Mouse (Mus musculus) ES-E14 (cell line): ENCODE data around the gene Snrpf. TPM values are rescaled to one million over a fixed set of nuclear protein-coding genes. Genes with fewer than 3 reads are reported as not detected.
"Not testable (repeated sequence)": the region's sequence is repeated elsewhere in the genome, so short reads cannot be mapped to it uniquely, and the experiment has no call there.

Source experiments
- DNase-seq: peaks from one replicate; pipeline ENCODE4 v3.0.0-alpha.2; 2013; ENCODE audit warnings: low read depth, low spot score
- H3K27ac ChIP-seq: 2 replicates; pipeline ENCODE4 v1.5.1; 2012; ENCODE audit warnings: low read depth, mild to moderate bottlenecking, low read length, moderate library complexity, mixed read lengths; ENCODE audit not compliant: poor library complexity, insufficient read depth, severe bottlenecking
- H3K36me3 ChIP-seq: 2 replicates; pipeline ENCODE4 v1.6.1; 2012; ENCODE audit warnings: mild to moderate bottlenecking, low read length, moderate library complexity, mixed read lengths; ENCODE audit not compliant: control insufficient read depth, poor library complexity, insufficient read depth, severe bottlenecking
- H3K4me1 ChIP-seq, 2 experiments: fragments of 150-350 bp in 1 of 2; sonication (generic) in 1 of 2; 2 replicates each; pipeline ENCODE4 v1.6.1; 2012; ENCODE audit warnings: low read length in 2 of 2, mild to moderate bottlenecking in 1 of 2, mixed read lengths in 1 of 2; ENCODE audit not compliant: control insufficient read depth in 2 of 2, insufficient read depth in 2 of 2, poor library complexity in 1 of 2
- H3K4me3 ChIP-seq, 2 experiments: fragments of 150-350 bp in 1 of 2; sonication (generic) in 1 of 2; 2 replicates each; pipeline ENCODE4 v1.5.1; 2012; ENCODE audit warnings: low read length in 2 of 2, low read depth in 1 of 2, mild to moderate bottlenecking in 1 of 2, mixed read lengths in 1 of 2; ENCODE audit not compliant: insufficient read depth in 1 of 2, poor library complexity in 1 of 2, severe bottlenecking in 1 of 2
- H3K9ac ChIP-seq: 2 replicates; pipeline ENCODE4 v1.6.1; 2012; ENCODE audit warnings: low read depth, mild to moderate bottlenecking, low read length, mixed read lengths; ENCODE audit not compliant: poor library complexity, insufficient read depth, severe bottlenecking
- H3K9me3 ChIP-seq: fragments of 150-350 bp; sonication (generic); 2 replicates; pipeline ENCODE4 v1.6.1; 2012; ENCODE audit warnings: low read depth, mild to moderate bottlenecking, low read length; ENCODE audit not compliant: control insufficient read depth, insufficient read depth
- CHD2 ChIP-seq: IDR thresholded peaks from 2 replicates; pipeline ENCODE4 v1.6.1; 2014; ENCODE audit warnings: mild to moderate bottlenecking, low read depth, low read length, inconsistent platforms
- HCFC1 ChIP-seq: IDR thresholded peaks from 2 replicates; pipeline ENCODE4 v1.6.1; 2012; ENCODE audit warnings: low read length, inconsistent platforms, borderline replicate concordance; ENCODE audit not compliant: insufficient read depth
- MAFK ChIP-seq: IDR thresholded peaks from 2 replicates; pipeline ENCODE4 v1.6.1; 2014; ENCODE audit warnings: mild to moderate bottlenecking, low read depth, low read length, inconsistent platforms; ENCODE audit not compliant: insufficient read depth
- ZC3H11A ChIP-seq: IDR thresholded peaks from 2 replicates; pipeline ENCODE4 v1.6.1; 2012; ENCODE audit warnings: low read depth, mild to moderate bottlenecking, inconsistent platforms, low read length, borderline replicate concordance
- ZNF384 ChIP-seq: IDR thresholded peaks from 2 replicates; pipeline ENCODE4 v1.6.1; 2012; ENCODE audit warnings: low read depth, low read length, inconsistent platforms
- in situ Hi-C, 2 experiments: fragments of 600-800 bp; cut with MboI; formaldehyde crosslinking; loops; one replicate each; pipeline ENCODE4 v1.15.1; 2025; ENCODE audit warnings: low sequenced_read_pairs in 2 of 2, inconsistent platforms in 1 of 2; ENCODE audit not compliant: unreplicated experiment in 2 of 2
- total RNA-seq: library from RNA; depleted of rRNA; stranded (reverse); fragments of 300-350 nt; gene quantifications from 2 replicates; pipeline ENCODE4 v1.2.3, GENCODE M21; 2012

The Snrpf gene
- total RNA-seq, 1 experiment: 103 TPM

- Histone ChIP-seq H3K9ac (no peak overlapping the region), H3K4me1 (peaks cover 0 to 2% of the 10 kb centered on the region in 2 experiments; a peak in 1 of 4 replicates), H3K9me3 (no peaks in the 10 kb centered on the region), H3K27ac (no peak overlapping the region), H3K36me3 (no peaks in the 10 kb centered on the region), H3K4me3 (no peak overlapping the region)
- in situ Hi-C loops: no loop called here
- no peak for TF ChIP-seq ZNF384
- TF ChIP-seq MAFK: no peak
- no peak for TF ChIP-seq CHD2
- DNase-seq: no peak
Measured at GRCm38 (mm10) chr10:93564518-93565090, 24.9 kb downstream of the Snrpf start.

GRCm38 (mm10) chr10:93559786-93560185 lies 29.7 kb downstream of the Snrpf start:
- DNase-seq: no peak
- Histone ChIP-seq H3K9me3 (no peaks in the 10 kb centered on the region), H3K9ac (no peak overlapping the region), H3K4me1 (peaks cover 0 to 4% of the 10 kb centered on the region in 2 experiments; a peak in 1 of 4 replicates), H3K27ac (no peak overlapping the region), H3K4me3 (peak overlapping the region in 1 of 2 experiments; percentile 50; a peak in 1 of 4 replicates), H3K36me3 (no peaks in the 10 kb centered on the region)
- TF ChIP-seq CHD2 (no peak), ZNF384 (no peak), ZC3H11A (no peak), MAFK (no peak), HCFC1 (no peak)
- in situ Hi-C loops: no loop called here

- in situ Hi-C loops, H3K27ac ChIP-seq, H3K9me3 ChIP-seq, H3K9ac ChIP-seq, H3K36me3 ChIP-seq, H3K4me3 ChIP-seq, DNase-seq, H3K4me1 ChIP-seq: not testable (repeated sequence)
- TF ChIP-seq ZNF384: 0 out of 2 replicates have a peak, but pooled peaks have one; percentile 12
Measured at GRCm38 (mm10) chr10:93557971-93558370, 31.5 kb downstream of the Snrpf start.

GRCm38 (mm10) chr10:93552596-93552995 lies 36.9 kb downstream of the Snrpf start:
- H3K36me3 ChIP-seq: no peaks in the 10 kb centered on the region
- in situ Hi-C loops: no loop called here
- H3K4me3 ChIP-seq: no peak overlapping the region
- TF ChIP-seq HCFC1 (no peak), ZC3H11A (no peak), ZNF384 (no peak), CHD2 (no peak), MAFK (no peak)
- no peak for DNase-seq
- H3K4me1 ChIP-seq: peaks cover 1 to 10% of the 10 kb centered on the region in 2 experiments; a peak in 3 of 4 replicates
- H3K27ac ChIP-seq: no peak overlapping the region
- H3K9ac ChIP-seq: no peak overlapping the region
- no peaks in the 10 kb centered on the region for H3K9me3 ChIP-seq

GRCm38 (mm10) chr10:93549821-93550220 lies 39.7 kb downstream of the Snrpf start:
- Histone ChIP-seq H3K4me3 (no peak overlapping the region), H3K36me3 (no peaks in the 10 kb centered on the region), H3K9me3 (no peaks in the 10 kb centered on the region), H3K27ac (no peak overlapping the region), H3K4me1 (peaks cover 1 to 12% of the 10 kb centered on the region in 2 experiments; a peak in 3 of 4 replicates), H3K9ac (no peak overlapping the region; the same call in 1 of the 2 replicates)
- TF ChIP-seq HCFC1: no peak
- no peak for TF ChIP-seq ZC3H11A
- no peak for TF ChIP-seq CHD2
- TF ChIP-seq ZNF384: no peak
- TF ChIP-seq MAFK: no peak
- in situ Hi-C loops: no loop called here
- no peak for DNase-seq
